Mouse (Mus musculus) right cerebral cortex, adult 18-20 months (tissue): ENCODE measurements around the gene Kcnj12.

ENCODE experiments used
- DNase-seq: peaks from one replicate; pipeline ENCODE4 v3.0.0; 2022; ENCODE audit warnings: mixed read lengths

The Kcnj12 gene

GRCm38 (mm10) chr11:61111472-61111871 lies 89.1 kb downstream of the Kcnj12 start:
- DNase-seq, result no peak

- no peak for DNase-seq
Observed at GRCm38 (mm10) chr11:61112323-61112995, 90.1 kb downstream of the Kcnj12 start.

GRCm38 (mm10) chr11:61116226-61116625 lies 93.9 kb downstream of the Kcnj12 start:
- no peak for DNase-seq

- no peak for DNase-seq
Observed at GRCm38 (mm10) chr11:61119996-61120583, 97.7 kb downstream of the Kcnj12 start.
